Mouse (Mus musculus) forebrain, embryonic 11.5 days (tissue): ENCODE data around the gene Scgb1b17. TPM values are rescaled to one million over a fixed set of nuclear protein-coding genes. Genes with fewer than 3 reads are reported as not detected.
"Not testable (repeated sequence)": the region's sequence is repeated elsewhere in the genome, so short reads cannot be mapped to it uniquely, and the experiment has no call there.

ENCODE experiments used
- ATAC-seq: fragments of 200-750 bp; cut with Nextera tagmentation; replicated peaks from 2 replicates; pipeline ENCODE4 v1.8.0; 2017; ENCODE audit warnings: moderate TSS enrichment; ENCODE audit not compliant: low FRiP score
- DNase-seq: peaks from one replicate; pipeline ENCODE4 v3.0.0-alpha.2; 2017; ENCODE audit warnings: low spot score
- H3K27ac ChIP-seq: fragments of 300-500 bp; sonication (generic); 2 replicates; pipeline ENCODE4 v1.5.1; 2014; ENCODE audit warnings: low read depth, low read length
- H3K27me3 ChIP-seq: fragments of 300-500 bp; sonication (generic); 2 replicates; pipeline ENCODE4 v1.6.1; 2014; ENCODE audit warnings: mild to moderate bottlenecking, low read length, mixed read lengths; ENCODE audit not compliant: control insufficient read depth, insufficient read depth
- H3K36me3 ChIP-seq: fragments of 300-500 bp; sonication (generic); 2 replicates; pipeline ENCODE4 v1.6.1; 2014; ENCODE audit warnings: mild to moderate bottlenecking, low read length, moderate library complexity, mixed read lengths; ENCODE audit not compliant: control insufficient read depth, insufficient read depth
- H3K4me1 ChIP-seq: fragments of 300-500 bp; sonication (generic); replicated peaks from 2 replicates; pipeline ENCODE4 v1.6.1; 2014; ENCODE audit warnings: low read length, mixed read lengths; ENCODE audit not compliant: control insufficient read depth, insufficient read depth
- H3K4me2 ChIP-seq: fragments of 300-500 bp; sonication (generic); 2 replicates; pipeline ENCODE4 v1.6.1; 2014; ENCODE audit warnings: low read depth, mild to moderate bottlenecking, low read length, moderate library complexity, mixed read lengths; ENCODE audit not compliant: severe bottlenecking
- H3K4me3 ChIP-seq: fragments of 300-500 bp; sonication (generic); 2 replicates; pipeline ENCODE4 v1.5.1; 2014; ENCODE audit warnings: low read depth, low read length
- H3K9ac ChIP-seq: fragments of 300-500 bp; sonication (generic); 2 replicates; pipeline ENCODE4 v1.6.1; 2014; ENCODE audit warnings: low read length
- H3K9me3 ChIP-seq: fragments of 300-500 bp; sonication (generic); 2 replicates; pipeline ENCODE4 v1.6.1; 2016; ENCODE audit warnings: low read length, mixed read lengths; ENCODE audit not compliant: control insufficient read depth
- polyA plus RNA-seq: library from polyadenylated mRNA; unstranded; fragments of >200 nt; fragmentation: Nextera tagmentation; extraction: Ambion mirVana; gene quantifications from 2 replicates; pipeline ENCODE4 v1.2.1, GENCODE M21; 2014

The Scgb1b17 gene
- polyA plus RNA-seq: not detected in 2 replicates

- H3K27me3 ChIP-seq, ATAC-seq, H3K4me3 ChIP-seq, H3K9me3 ChIP-seq, DNase-seq, H3K4me1 ChIP-seq, H3K36me3 ChIP-seq, H3K9ac ChIP-seq, H3K4me2 ChIP-seq, H3K27ac ChIP-seq: not testable (repeated sequence)
Measured at GRCm38 (mm10) chr7:33063149-33063548, at the start of gene Scgb1b17. Gene Scgb1b17, plus strand, starts transcription at chr7:33063449.

GRCm38 (mm10) chr7:33056461-33056860 lies 6.8 kb upstream of the Scgb1b17 start, which contains the start of gene Scgb2b17:
Gene Scgb2b17, minus strand, starts transcription at chr7:33056561.
- H3K4me1 ChIP-seq, DNase-seq, H3K9ac ChIP-seq, H3K27me3 ChIP-seq, H3K4me2 ChIP-seq, H3K9me3 ChIP-seq, ATAC-seq, H3K36me3 ChIP-seq, H3K4me3 ChIP-seq, H3K27ac ChIP-seq: not testable (repeated sequence)

Other genes starting within 250 kb of the Scgb1b17 start
- not detected in 2 replicates for gene Scgb2b15, start 233.8 kb upstream of the Scgb1b17 start, polyA plus RNA-seq
- not detected in 2 replicates for gene Scgb1b15, start 226.9 kb upstream of the Scgb1b17 start, polyA plus RNA-seq
- gene Scgb2b17, start 6.9 kb upstream of the Scgb1b17 start, polyA plus RNA-seq: not detected in 2 replicates
- not detected in 2 replicates for gene Scgb2b18, start 110.4 kb downstream of the Scgb1b17 start, polyA plus RNA-seq
- not detected in 2 replicates for gene Scgb1b18, start 122.1 kb downstream of the Scgb1b17 start, polyA plus RNA-seq
- not detected in 2 replicates for gene Scgb2b19, start 216.9 kb downstream of the Scgb1b17 start, polyA plus RNA-seq
- not detected in 2 replicates for gene Scgb1b19, start 223.8 kb downstream of the Scgb1b17 start, polyA plus RNA-seq